Mouse (Mus musculus): ENCODE data around the gene Gm13290. TPM values are rescaled to one million over a fixed set of nuclear protein-coding genes. Genes with fewer than 3 reads are reported as not detected.

The Gm13290 gene
- polyA plus RNA-seq, 1 experiment from 2014 or later = not detected

Other genes starting within 250 kb of the Gm13290 start
- gene Ifna15, start 215.6 kb upstream of the Gm13290 start, polyA plus RNA-seq (2014; fragmentation: Nextera tagmentation; extraction: Ambion mirVana) = not detected in 2 replicates
- gene Ifna14, start 202.0 kb upstream of the Gm13290 start, polyA plus RNA-seq (2014; fragmentation: Nextera tagmentation; extraction: Ambion mirVana) = not detected in 2 replicates
- not detected in 2 replicates for gene Ifna9, start 181.4 kb upstream of the Gm13290 start, polyA plus RNA-seq (2014; fragmentation: Nextera tagmentation; extraction: Ambion mirVana)
- gene Ifna12, start 170.5 kb upstream of the Gm13290 start, polyA plus RNA-seq (2014; fragmentation: Nextera tagmentation; extraction: Ambion mirVana) = not detected in 2 replicates
- gene C87499, start 139.4 kb upstream of the Gm13290 start, polyA plus RNA-seq (2014; fragmentation: Nextera tagmentation; extraction: Ambion mirVana) = not detected in 2 replicates
- not detected in 2 replicates for gene Ifna13, start 129.4 kb upstream of the Gm13290 start, polyA plus RNA-seq (2014; fragmentation: Nextera tagmentation; extraction: Ambion mirVana)
- gene Ifna16, start 96.9 kb upstream of the Gm13290 start, polyA plus RNA-seq (2014; fragmentation: Nextera tagmentation; extraction: Ambion mirVana) = not detected in 2 replicates
- not detected in 2 replicates for gene Ifna2, start 89.9 kb upstream of the Gm13290 start, polyA plus RNA-seq (2014; fragmentation: Nextera tagmentation; extraction: Ambion mirVana)
- gene Ifnab, start 82.5 kb upstream of the Gm13290 start, polyA plus RNA-seq (2014; fragmentation: Nextera tagmentation; extraction: Ambion mirVana) = not detected in 2 replicates
- 1.4 and 1.6 TPM in 2 replicates for gene Gm26566, start 52.0 kb upstream of the Gm13290 start, polyA plus RNA-seq (2014; fragmentation: Nextera tagmentation; extraction: Ambion mirVana)
- gene Klhl9, start 51.4 kb upstream of the Gm13290 start, polyA plus RNA-seq (2014; fragmentation: Nextera tagmentation; extraction: Ambion mirVana) = 153 and 169 TPM in 2 replicates
- not detected in 2 replicates for gene Gm13271, start 19.0 kb upstream of the Gm13290 start, polyA plus RNA-seq (2014; fragmentation: Nextera tagmentation; extraction: Ambion mirVana)
- 0.15 TPM in 1 of 2 replicates, not detected in the other for gene Gm13283, start 13.7 kb upstream of the Gm13290 start, polyA plus RNA-seq (2014; fragmentation: Nextera tagmentation; extraction: Ambion mirVana)
- gene Gm13289, start 3.1 kb downstream of the Gm13290 start, polyA plus RNA-seq (2014; fragmentation: Nextera tagmentation; extraction: Ambion mirVana) = not detected in 2 replicates
- gene Gm13272, start 6.0 kb downstream of the Gm13290 start, polyA plus RNA-seq (2014; fragmentation: Nextera tagmentation; extraction: Ambion mirVana) = not detected in 2 replicates
- gene Ifnz, start 8.3 kb downstream of the Gm13290 start, polyA plus RNA-seq (2014; fragmentation: Nextera tagmentation; extraction: Ambion mirVana) = not detected in 2 replicates
- gene Gm13276, start 11.9 kb downstream of the Gm13290 start, polyA plus RNA-seq (2014; fragmentation: Nextera tagmentation; extraction: Ambion mirVana) = not detected in 2 replicates
- gene Gm13277, start 14.8 kb downstream of the Gm13290 start, polyA plus RNA-seq (2014; fragmentation: Nextera tagmentation; extraction: Ambion mirVana) = not detected in 2 replicates
- gene Gm13278, start 17.7 kb downstream of the Gm13290 start, polyA plus RNA-seq (2014; fragmentation: Nextera tagmentation; extraction: Ambion mirVana) = not detected in 2 replicates
- not detected in 2 replicates for gene Gm13275, start 20.7 kb downstream of the Gm13290 start, polyA plus RNA-seq (2014; fragmentation: Nextera tagmentation; extraction: Ambion mirVana)
- not detected in 2 replicates for gene Gm13279, start 23.6 kb downstream of the Gm13290 start, polyA plus RNA-seq (2014; fragmentation: Nextera tagmentation; extraction: Ambion mirVana)
- 0.29 and 0.61 TPM in 2 replicates for gene Gm13285, start 25.8 kb downstream of the Gm13290 start, polyA plus RNA-seq (2014; fragmentation: Nextera tagmentation; extraction: Ambion mirVana)
- not detected in 2 replicates for gene Gm13287, start 29.4 kb downstream of the Gm13290 start, polyA plus RNA-seq (2014; fragmentation: Nextera tagmentation; extraction: Ambion mirVana)
- gene Gm13288, start 31.7 kb downstream of the Gm13290 start, polyA plus RNA-seq (2014; fragmentation: Nextera tagmentation; extraction: Ambion mirVana) = 0.12 TPM in 1 of 2 replicates, not detected in the other
- gene Ifna7, start 42.4 kb downstream of the Gm13290 start, polyA plus RNA-seq (2014; fragmentation: Nextera tagmentation; extraction: Ambion mirVana) = not detected in 2 replicates
- gene Ifna11, start 46.1 kb downstream of the Gm13290 start, polyA plus RNA-seq (2014; fragmentation: Nextera tagmentation; extraction: Ambion mirVana) = not detected in 2 replicates
- not detected in 2 replicates for gene Ifna6, start 53.6 kb downstream of the Gm13290 start, polyA plus RNA-seq (2014; fragmentation: Nextera tagmentation; extraction: Ambion mirVana)
- gene Ifna5, start 61.7 kb downstream of the Gm13290 start, polyA plus RNA-seq (2014; fragmentation: Nextera tagmentation; extraction: Ambion mirVana) = not detected in 2 replicates
- gene Ifna4, start 68.0 kb downstream of the Gm13290 start, polyA plus RNA-seq (2014; fragmentation: Nextera tagmentation; extraction: Ambion mirVana) = not detected in 2 replicates
- gene Ifna1, start 76.3 kb downstream of the Gm13290 start, polyA plus RNA-seq (2014; fragmentation: Nextera tagmentation; extraction: Ambion mirVana) = not detected in 2 replicates
- gene Ifne, start 106.4 kb downstream of the Gm13290 start, polyA plus RNA-seq (2014; fragmentation: Nextera tagmentation; extraction: Ambion mirVana) = not detected in 2 replicates